Mouse (Mus musculus) stomach, embryonic 16.5 days (tissue): ENCODE measurements around the gene Cep97. TPM values are rescaled to one million over a fixed set of nuclear protein-coding genes. Genes with fewer than 3 reads are reported as not detected.

ENCODE experiments used
- ATAC-seq: fragments of 200-750 bp; cut with Nextera tagmentation; 2 replicates; pipeline ENCODE4 v1.8.0; 2017; ENCODE audit warnings: moderate number of reproducible peaks, moderate TSS enrichment; ENCODE audit not compliant: insufficient read depth, low FRiP score
- H3K27ac ChIP-seq: fragments of 300-500 bp; sonication (generic); 2 replicates; pipeline ENCODE4 v1.5.1; 2014; ENCODE audit warnings: low read length
- H3K27me3 ChIP-seq: fragments of 300-500 bp; sonication (generic); 2 replicates; pipeline ENCODE4 v1.6.1; 2014; ENCODE audit warnings: low read length, control low read depth, mixed read lengths; ENCODE audit not compliant: control insufficient read depth, insufficient read depth
- H3K36me3 ChIP-seq: fragments of 300-500 bp; sonication (generic); 2 replicates; pipeline ENCODE4 v1.6.1; 2014; ENCODE audit warnings: low read length; ENCODE audit not compliant: control insufficient read depth, insufficient read depth
- H3K4me1 ChIP-seq: fragments of 300-500 bp; sonication (generic); 2 replicates; pipeline ENCODE4 v1.6.1; 2014; ENCODE audit warnings: low read length, control low read depth, mixed read lengths; ENCODE audit not compliant: control insufficient read depth, insufficient read depth
- H3K4me2 ChIP-seq: fragments of 300-500 bp; sonication (generic); 2 replicates; pipeline ENCODE4 v1.6.1; 2014; ENCODE audit warnings: low read depth, low read length, mixed read lengths
- H3K4me3 ChIP-seq: fragments of 300-500 bp; sonication (generic); replicated peaks from 2 replicates; pipeline ENCODE4 v1.5.1; 2014; ENCODE audit warnings: mild to moderate bottlenecking, low read length
- H3K9ac ChIP-seq: fragments of 300-500 bp; sonication (generic); 2 replicates; pipeline ENCODE4 v1.6.1; 2014; ENCODE audit warnings: low read length
- H3K9me3 ChIP-seq: fragments of 300-500 bp; sonication (generic); replicated peaks from 2 replicates; pipeline ENCODE4 v1.6.1; 2016; ENCODE audit warnings: low read length, control low read depth; ENCODE audit not compliant: control insufficient read depth
- WGBS: fragments of 180-500 bp; shearing (Covaris S2); extraction: QIAGEN DNeasy Blood & Tissue Kit; methylation state at CpG from one replicate; pipeline ENCODE4 v1.1.7; 2014; 5-methylcytosine and 5-hydroxymethylcytosine counted together
- polyA plus RNA-seq: library from polyadenylated mRNA; unstranded; fragments of >200 nt; fragmentation: Nextera tagmentation; extraction: Ambion mirVana; gene quantifications from 2 replicates; pipeline ENCODE4 v1.2.1, GENCODE M21; 2015

Cep97 gene
- polyA plus RNA-seq, 1 experiment from 2014 or later, result 6.8 TPM

- ATAC-seq, result no peak
- Histone ChIP-seq H3K27ac (no peak overlapping the region), H3K4me3 (no peak overlapping the region), H3K27me3 (no peaks in the 10 kb centered on the region), H3K4me1 (no peaks in the 10 kb centered on the region), H3K36me3 (0 out of 2 replicates have a peak, but pooled peaks cover 3% of the 10 kb centered on the region), H3K9me3 (no peaks in the 10 kb centered on the region), H3K9ac (no peak overlapping the region), H3K4me2 (no peak overlapping the region)
- 88% methylated on average over 10 of the region's 10 CpGs for WGBS
These were observed 12.6 kb downstream of the Cep97 start for GRCm38 (mm10) chr16:55922079-55922478.

DNA sequence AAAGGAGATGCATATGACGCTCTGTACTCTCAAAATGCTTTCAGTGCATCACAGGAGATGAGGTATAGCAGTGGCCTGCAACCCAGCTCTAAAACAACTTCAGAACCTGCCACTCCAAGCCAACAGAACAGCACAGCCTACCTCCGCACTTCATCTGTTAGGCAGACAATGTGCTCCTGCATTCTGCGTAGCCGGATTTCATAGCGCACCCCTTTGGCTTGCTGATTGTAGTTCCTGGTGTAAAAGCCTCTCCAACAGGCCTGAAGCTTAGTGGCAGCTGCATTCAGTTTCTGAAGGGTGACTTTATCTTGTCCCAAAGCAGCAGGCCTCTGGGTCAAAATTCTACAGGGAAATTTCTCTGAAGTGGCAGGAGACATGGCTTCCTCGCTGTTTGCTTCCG, 19.9 kb downstream of the Cep97 start:
- H3K27me3 ChIP-seq, result no peaks in the 10 kb centered on the region
- H3K4me3 ChIP-seq, result no peak overlapping the region
- no peak overlapping the region for H3K9ac ChIP-seq
- H3K27ac ChIP-seq, result no peak overlapping the region
- ATAC-seq, result no peak
- 0 out of 2 replicates have a peak, but pooled peaks cover 3% of the 10 kb centered on the region for H3K36me3 ChIP-seq
- WGBS, result 96% methylated on average over 7 of the region's 7 CpGs
- H3K4me1 ChIP-seq, result no peaks in the 10 kb centered on the region
- no peaks in the 10 kb centered on the region for H3K9me3 ChIP-seq
- H3K4me2 ChIP-seq, result no peak overlapping the region

DNA sequence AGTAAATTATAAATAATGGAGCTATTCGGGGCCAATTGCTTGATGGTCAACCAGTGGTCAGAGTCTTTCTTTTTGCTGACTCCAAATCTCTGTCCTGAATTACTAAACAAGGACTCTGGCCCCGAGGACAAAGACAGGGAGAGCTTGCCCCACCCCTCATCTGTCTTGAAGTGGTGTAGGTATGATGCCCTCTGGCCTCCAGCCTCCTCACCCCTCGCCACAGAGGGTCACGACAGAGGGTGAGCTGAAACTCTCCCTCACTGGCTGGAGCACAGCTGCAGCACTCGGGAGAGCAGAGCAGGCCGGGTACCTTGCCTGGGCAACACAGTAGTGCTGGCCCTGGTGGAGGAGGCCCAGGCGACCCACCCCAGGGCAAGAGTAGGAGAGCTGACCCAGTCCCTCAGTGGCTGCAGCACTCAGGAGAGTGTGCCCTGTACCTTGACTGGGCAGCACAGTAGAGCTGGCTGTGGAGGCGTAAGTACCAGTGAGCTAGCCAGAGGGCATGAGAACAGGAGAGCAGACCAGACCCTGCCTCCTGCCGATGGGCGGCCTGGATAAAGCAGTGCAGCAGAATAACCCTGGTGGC, 24.4 kb downstream of the Cep97 start:
- H3K27me3 ChIP-seq, result no peaks in the 10 kb centered on the region
- no peak overlapping the region for H3K27ac ChIP-seq
- no peak overlapping the region for H3K4me2 ChIP-seq
- H3K36me3 ChIP-seq, result peaks cover 1% of the 10 kb centered on the region; the same call in 1 of the 2 replicates
- no peaks in the 10 kb centered on the region for H3K4me1 ChIP-seq
- 87% methylated on average over 10 of the region's 10 CpGs for WGBS
- H3K9ac ChIP-seq, result no peak overlapping the region
- ATAC-seq, result no peak
- H3K9me3 ChIP-seq, result no peaks in the 10 kb centered on the region
- no peak overlapping the region for H3K4me3 ChIP-seq

- 87% methylated on average over 5 of the region's 5 CpGs for WGBS
- Histone ChIP-seq H3K9ac (no peak overlapping the region), H3K27me3 (no peaks in the 10 kb centered on the region), H3K4me2 (no peak overlapping the region), H3K4me1 (no peaks in the 10 kb centered on the region), H3K36me3 (peaks cover 5% of the 10 kb centered on the region; the same call in 1 of the 2 replicates), H3K9me3 (no peaks in the 10 kb centered on the region), H3K4me3 (no peak overlapping the region), H3K27ac (no peak overlapping the region)
- no peak for ATAC-seq
These were observed 27.6 kb downstream of the Cep97 start for GRCm38 (mm10) chr16:55906928-55907679.

- Histone ChIP-seq H3K4me3 (no peak overlapping the region), H3K9ac (no peak overlapping the region), H3K27me3 (no peaks in the 10 kb centered on the region), H3K4me1 (no peaks in the 10 kb centered on the region), H3K9me3 (no peaks in the 10 kb centered on the region), H3K4me2 (no peak overlapping the region), H3K27ac (no peak overlapping the region), H3K36me3 (peaks cover 5% of the 10 kb centered on the region; the same call in 1 of the 2 replicates)
- 90% methylated on average over 25 of the region's 25 CpGs for WGBS
- no peak for ATAC-seq
These were observed 29.3 kb downstream of the Cep97 start for GRCm38 (mm10) chr16:55905370-55905769.

DNA sequence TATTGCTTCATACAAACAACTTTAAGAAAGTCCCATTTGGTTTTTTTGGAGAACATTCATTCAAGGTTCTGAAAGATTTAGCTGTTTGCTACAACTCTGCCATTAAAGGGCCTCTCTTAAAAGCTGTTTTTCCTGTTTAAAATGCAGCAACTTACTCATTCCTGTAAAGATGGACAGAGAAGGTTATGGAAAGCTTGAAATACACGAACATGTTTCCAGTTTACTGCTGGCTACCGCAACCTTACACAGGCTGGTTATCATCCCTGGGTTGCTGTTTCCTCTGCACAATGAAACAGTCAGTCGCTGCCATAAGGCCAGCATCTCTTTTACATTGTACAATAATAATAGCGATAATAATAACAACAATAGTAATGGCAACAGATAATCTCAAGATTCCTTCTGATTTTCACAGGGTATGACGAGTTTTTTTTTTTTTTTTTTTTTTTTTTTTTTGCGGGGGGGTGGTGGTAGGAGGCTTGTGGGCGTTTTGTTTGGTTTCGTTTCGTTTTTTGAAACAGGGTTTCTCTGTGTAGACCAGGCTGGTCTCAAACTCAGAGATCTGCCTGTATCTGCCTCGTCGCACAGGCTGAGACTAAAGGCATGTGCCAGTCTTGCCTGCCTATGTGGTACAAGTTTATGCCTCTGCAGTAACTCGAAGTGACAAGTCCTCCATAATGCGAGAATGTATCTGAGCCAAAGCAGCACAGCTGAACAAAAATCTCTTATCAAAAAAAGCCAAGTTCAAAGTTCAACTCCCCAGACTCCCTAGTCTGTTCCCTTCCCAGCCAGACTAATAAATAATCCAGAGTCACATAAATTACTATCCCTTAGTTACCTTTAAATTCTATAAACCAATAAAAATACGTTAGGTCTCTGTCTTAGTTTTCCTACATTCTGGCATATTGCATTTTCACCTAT, 32.6 kb downstream of the Cep97 start:
- H3K4me2 ChIP-seq, result no peak overlapping the region
- no peaks in the 10 kb centered on the region for H3K27me3 ChIP-seq
- H3K4me3 ChIP-seq, result no peak overlapping the region
- no peak overlapping the region for H3K27ac ChIP-seq
- peaks cover 5% of the 10 kb centered on the region; the same call in 1 of the 2 replicates for H3K36me3 ChIP-seq
- no peaks in the 10 kb centered on the region for H3K9me3 ChIP-seq
- 86% methylated on average over 14 of the region's 14 CpGs for WGBS
- 0 out of 2 replicates have a peak, but pooled peaks cover 6% of the 10 kb centered on the region for H3K4me1 ChIP-seq
- ATAC-seq, result no peak
- H3K9ac ChIP-seq, result no peak overlapping the region

DNA sequence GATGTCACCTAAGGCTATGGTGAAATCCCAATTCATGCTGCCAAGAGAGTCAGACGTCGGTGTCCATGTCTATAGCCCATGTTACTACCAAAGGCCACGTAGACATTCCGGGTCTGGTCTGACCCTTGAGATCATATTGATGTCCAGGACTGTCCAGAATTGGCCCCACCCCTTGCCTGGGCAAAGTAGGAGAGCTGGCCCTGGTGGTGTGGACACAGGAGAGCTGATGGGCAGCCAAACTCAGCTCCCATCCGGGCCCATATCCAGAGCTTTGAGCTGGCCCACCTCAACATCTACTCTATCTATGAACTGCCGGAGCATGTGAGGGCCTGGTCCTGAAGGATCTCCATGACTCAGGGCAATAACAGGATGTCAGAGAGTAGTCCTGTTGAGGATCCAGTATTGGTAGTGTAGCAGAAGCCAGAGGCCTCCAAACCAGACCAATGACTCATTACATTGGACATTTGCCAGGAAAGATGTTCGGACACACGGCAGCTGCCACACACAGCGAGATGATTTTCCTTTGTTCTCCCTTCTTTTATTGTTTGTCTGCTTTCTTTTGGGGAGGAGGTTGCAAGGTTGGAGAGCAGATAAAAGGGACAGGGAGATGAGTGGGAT, 36.2 kb downstream of the Cep97 start:
- Histone ChIP-seq H3K4me1 (peaks cover 20% of the 10 kb centered on the region), H3K4me3 (no peak overlapping the region), H3K4me2 (no peak overlapping the region), H3K9me3 (no peaks in the 10 kb centered on the region), H3K9ac (no peak overlapping the region), H3K27ac (no peak overlapping the region), H3K27me3 (no peaks in the 10 kb centered on the region), H3K36me3 (no peaks in the 10 kb centered on the region)
- ATAC-seq, result no peak
- WGBS, result 71% methylated on average over 9 of the region's 9 CpGs

GRCm38 (mm10) chr16:55895651-55896095, 39.0 kb downstream of the Cep97 start:
- H3K36me3 ChIP-seq, result no peaks in the 10 kb centered on the region
- ATAC-seq, result no peak
- peaks cover 20% of the 10 kb centered on the region for H3K4me1 ChIP-seq
- H3K9ac ChIP-seq, result peak overlapping the region; percentile 79
- H3K9me3 ChIP-seq, result no peaks in the 10 kb centered on the region
- WGBS, result 4% methylated on average over 9 of the region's 9 CpGs
- peak overlapping the region; percentile 76 for H3K27ac ChIP-seq
- H3K27me3 ChIP-seq, result no peaks in the 10 kb centered on the region
- peak overlapping the region; percentile 82 for H3K4me2 ChIP-seq
- H3K4me3 ChIP-seq, result peak overlapping the region; percentile 83
